Mouse (Mus musculus): ENCODE data around the gene Il2rb. TPM values are rescaled to one million over a fixed set of nuclear protein-coding genes. Genes with fewer than 3 reads are reported as not detected.

Gene Il2rb
- polyA plus RNA-seq, 1 experiment from 2014 or later = 0.06 TPM

DNA sequence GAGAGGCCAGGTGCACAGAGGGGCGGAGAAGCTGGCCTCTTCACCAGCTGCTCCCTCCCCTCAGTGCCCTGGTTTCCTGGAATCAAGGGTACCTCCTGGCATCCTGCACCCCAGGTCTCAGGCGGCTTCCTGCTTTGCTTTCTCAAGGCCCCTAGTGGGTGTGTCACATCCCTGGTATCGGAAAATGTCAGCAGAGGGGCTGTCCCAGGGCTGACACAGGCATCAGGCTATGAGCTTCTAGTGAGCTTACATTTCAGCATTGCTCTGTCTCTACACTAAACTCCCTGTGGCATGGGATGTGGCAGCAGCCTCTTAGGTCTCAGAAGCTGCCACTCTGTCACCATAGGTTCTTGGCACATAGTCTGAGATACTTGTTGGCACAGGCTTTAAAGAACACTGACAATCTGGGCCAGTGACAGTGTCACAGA, 19.5 kb downstream of the Il2rb start:
- ATAC-seq (ENCODE audit: low read depth) = no peak
- Histone ChIP-seq H3K9me3 (no peaks in the 10 kb centered on the region), H3K27me3 (no peaks in the 10 kb centered on the region), H3K4me2 (no peak overlapping the region), H3K27ac (replicated peaks) (no peak overlapping the region), H3K9ac (no peak overlapping the region), H3K36me3 (no peaks in the 10 kb centered on the region), H3K4me1 (replicated peaks) (no peaks in the 10 kb centered on the region), H3K4me3 (no peak overlapping the region)
- 68% methylated on average over 3 of the region's 3 CpGs for WGBS

DNA sequence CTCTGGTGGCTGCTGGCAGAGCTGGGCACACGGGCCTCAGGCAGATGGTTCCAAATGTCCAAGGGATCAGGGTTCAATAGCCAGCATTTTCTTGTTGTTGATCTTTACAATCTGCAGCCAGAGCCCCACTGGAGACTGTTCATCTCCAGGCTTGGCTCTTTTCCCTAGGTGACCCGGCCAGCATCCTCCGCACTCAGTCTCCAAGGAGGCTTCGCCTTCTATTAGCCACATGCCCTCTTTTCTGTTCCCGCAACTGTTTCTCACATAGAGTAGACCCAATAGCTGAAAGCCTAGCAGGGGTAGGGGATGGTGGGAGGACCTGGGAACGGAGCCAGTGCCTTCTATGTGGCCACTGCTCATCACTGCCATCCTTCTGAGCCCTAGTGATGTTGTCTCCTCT, 21.6 kb downstream of the Il2rb start:
- H3K27ac ChIP-seq (replicated peaks) = no peak overlapping the region
- 78% methylated on average over 6 of the region's 6 CpGs for WGBS
- no peak for ATAC-seq (ENCODE audit: low read depth)

DNA sequence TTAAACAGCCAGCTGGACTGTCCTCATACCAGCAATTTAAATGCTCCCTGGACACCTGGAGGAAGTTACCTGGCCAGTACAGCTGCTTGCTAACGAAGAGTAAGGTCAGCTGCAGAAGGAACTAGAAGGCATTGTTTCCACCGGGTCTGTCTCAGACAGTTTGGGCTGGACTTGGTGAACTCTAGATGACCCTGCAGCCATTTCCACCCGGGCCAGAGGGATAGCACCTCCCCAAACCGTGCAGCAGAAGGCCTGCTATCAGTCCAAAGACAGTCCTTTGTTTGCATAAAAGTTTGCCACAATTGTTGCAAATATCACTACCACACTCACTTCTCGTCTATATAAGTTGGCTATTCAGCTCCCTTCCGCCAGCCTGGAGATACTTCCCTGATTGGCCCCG, 23.2 kb downstream of the Il2rb start:
- H3K4me1 ChIP-seq (replicated peaks) = no peaks in the 10 kb centered on the region
- H3K4me3 ChIP-seq = no peak overlapping the region
- no peak overlapping the region for H3K4me2 ChIP-seq
- no peaks in the 10 kb centered on the region for H3K36me3 ChIP-seq
- 40% methylated on average over 7 of the region's 7 CpGs for WGBS
- H3K9ac ChIP-seq = no peak overlapping the region
- no peaks in the 10 kb centered on the region for H3K27me3 ChIP-seq
- ATAC-seq (ENCODE audit: low read depth) = no peak
- no peaks in the 10 kb centered on the region for H3K9me3 ChIP-seq
- no peak overlapping the region for H3K27ac ChIP-seq (replicated peaks)

More for the DNA sequence above, 21.6 kb downstream of the Il2rb start:
- H3K4me3 ChIP-seq = no peak overlapping the region
- no peaks in the 10 kb centered on the region for H3K9me3 ChIP-seq
- no peaks in the 10 kb centered on the region for H3K36me3 ChIP-seq
- H3K9ac ChIP-seq = no peak overlapping the region
- no peaks in the 10 kb centered on the region for H3K27me3 ChIP-seq
- H3K4me1 ChIP-seq (replicated peaks) = no peaks in the 10 kb centered on the region
- no peak overlapping the region for H3K4me2 ChIP-seq

DNA sequence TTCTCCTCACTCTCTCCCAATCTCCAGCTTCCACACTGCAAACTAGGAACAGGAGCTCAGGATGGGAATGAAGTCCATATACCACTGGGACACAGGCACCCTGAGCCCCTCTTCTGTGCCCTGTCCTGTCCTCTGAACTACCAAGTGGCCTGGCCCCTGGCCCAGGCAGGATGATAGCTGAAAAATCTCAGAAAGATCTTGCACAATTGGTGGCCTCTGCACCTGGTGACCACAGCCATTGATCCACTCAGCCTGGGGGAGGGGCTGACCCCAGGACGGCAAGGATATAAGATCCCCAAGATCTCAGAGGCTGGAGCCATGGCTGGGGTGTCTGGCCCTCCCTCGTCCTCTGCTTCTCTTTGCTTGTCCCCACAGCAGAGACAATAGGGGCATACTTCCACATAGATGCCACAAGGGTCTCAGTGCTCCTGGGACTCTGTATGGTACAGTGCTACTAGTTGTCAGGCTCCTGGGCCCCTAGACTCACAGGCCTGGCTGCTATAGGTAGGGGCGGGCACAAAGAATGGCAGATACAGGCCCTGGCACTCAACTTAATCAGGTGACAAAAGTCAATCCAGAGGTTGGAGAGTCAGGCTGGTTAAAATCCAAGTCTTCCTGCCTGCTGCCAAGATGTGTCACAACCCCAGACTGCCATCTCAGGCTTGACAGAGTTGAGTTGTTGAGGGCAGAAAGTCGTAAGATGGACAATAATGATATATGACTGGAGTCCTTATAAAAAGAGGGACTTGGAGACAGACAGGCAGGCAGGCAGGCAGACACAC, 24.4 kb downstream of the Il2rb start:
- Histone ChIP-seq H3K9ac (no peak overlapping the region), H3K4me3 (no peak overlapping the region), H3K4me1 (replicated peaks) (no peaks in the 10 kb centered on the region), H3K27ac (replicated peaks) (no peak overlapping the region), H3K36me3 (no peaks in the 10 kb centered on the region), H3K4me2 (no peak overlapping the region), H3K27me3 (no peaks in the 10 kb centered on the region), H3K9me3 (no peaks in the 10 kb centered on the region)
- ATAC-seq (ENCODE audit: low read depth) = no peak
- WGBS = 73% methylated on average over 4 of the region's 4 CpGs

DNA sequence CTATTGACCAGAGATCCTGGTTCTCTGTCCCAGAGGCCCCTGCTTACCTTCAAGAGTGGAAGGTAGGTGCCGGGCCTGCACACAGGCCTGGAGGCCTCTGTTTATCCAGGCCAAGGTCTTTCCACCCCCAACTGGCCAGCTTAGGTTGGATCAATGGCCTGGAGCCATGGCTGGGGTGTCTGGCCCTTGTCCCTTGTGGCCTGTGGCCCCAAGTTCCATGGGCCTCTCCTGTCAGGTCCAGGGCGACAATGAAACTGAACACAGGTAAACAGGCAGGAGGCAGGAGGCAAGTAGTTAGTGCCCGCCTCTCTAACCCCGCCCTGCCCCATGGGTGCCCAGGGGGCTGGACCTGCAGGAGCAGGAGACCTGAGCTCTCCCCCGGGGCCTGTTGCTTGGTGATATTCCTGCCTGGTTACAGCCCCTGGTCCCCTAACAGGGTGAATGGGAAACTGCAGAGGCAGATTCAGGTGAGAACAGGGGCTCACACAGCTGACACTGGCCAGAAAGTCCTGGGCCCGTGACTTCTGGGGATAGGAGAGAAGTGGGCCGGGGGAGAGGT, 26.6 kb downstream of the Il2rb start, which contains the start of gene Tmprss6:
Tmprss6 (minus strand) TSS at position 256 of the 559 bp plus-strand sequence.
- no peak within 1 kb of the TSS for H3K4me2 ChIP-seq
- no peak within 1 kb of the TSS for H3K4me3 ChIP-seq
- H3K27ac ChIP-seq (replicated peaks) = no peak within 1 kb of the TSS
- WGBS = 87% methylated on average over 7 of the region's 7 CpGs
- no peaks in the 10 kb centered on the region for H3K27me3 ChIP-seq
- ATAC-seq (ENCODE audit: low read depth) = no peak
- H3K36me3 ChIP-seq = no peaks in the 10 kb centered on the region
- no peak within 1 kb of the TSS for H3K9ac ChIP-seq
- no peaks in the 10 kb centered on the region for H3K4me1 ChIP-seq (replicated peaks)
- H3K9me3 ChIP-seq = no peaks in the 10 kb centered on the region

DNA sequence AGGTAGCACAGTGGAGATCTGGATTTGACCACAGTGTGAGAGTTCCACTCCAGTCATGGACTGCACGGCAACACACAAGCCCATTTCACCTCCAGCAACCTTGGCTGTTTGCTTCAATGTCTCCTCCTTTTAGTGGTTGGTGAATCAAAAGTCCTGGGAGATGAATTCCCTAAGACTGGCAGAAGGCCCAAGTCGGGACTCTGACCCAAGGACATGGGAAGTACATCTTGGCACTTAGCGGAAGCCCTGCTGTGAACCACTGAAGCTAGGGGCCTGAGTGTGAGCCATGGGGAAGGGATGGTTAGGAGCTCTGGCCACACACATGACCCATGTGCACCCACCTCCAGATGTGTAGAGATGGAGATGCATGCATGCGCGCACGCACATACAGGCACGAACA, 27.5 kb downstream of the Il2rb start:
- 95% methylated on average over 7 of the region's 7 CpGs for WGBS
- no peak overlapping the region for H3K4me2 ChIP-seq
- H3K36me3 ChIP-seq = no peaks in the 10 kb centered on the region
- no peak overlapping the region for H3K27ac ChIP-seq (replicated peaks)
- H3K9me3 ChIP-seq = no peaks in the 10 kb centered on the region
- H3K9ac ChIP-seq = no peak overlapping the region
- H3K27me3 ChIP-seq = no peaks in the 10 kb centered on the region
- H3K4me3 ChIP-seq = no peak overlapping the region
- H3K4me1 ChIP-seq (replicated peaks) = no peaks in the 10 kb centered on the region
- no peak for ATAC-seq (ENCODE audit: low read depth)

DNA sequence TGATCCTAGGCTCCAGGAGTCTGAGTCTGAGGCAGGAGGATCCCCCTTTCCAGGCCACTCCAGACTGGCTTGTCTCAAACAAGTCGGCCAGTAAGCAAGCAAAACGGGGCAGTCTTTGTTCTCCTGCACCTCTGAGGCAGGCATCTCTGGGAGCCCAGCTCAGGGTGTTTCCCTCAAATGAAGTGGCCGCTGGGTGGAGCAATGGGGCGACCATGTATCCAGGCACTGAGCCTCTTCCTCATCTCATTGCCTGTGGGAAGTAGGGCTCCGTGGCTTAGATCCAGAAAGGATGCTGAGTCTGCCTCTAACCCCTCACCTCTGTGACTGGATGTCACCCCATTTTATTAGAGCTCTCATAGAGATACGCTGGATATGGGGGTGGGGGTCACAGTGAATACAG, 28.3 kb downstream of the Il2rb start:
- WGBS = 33% methylated on average over 6 of the region's 6 CpGs
- Histone ChIP-seq H3K4me3 (no peak overlapping the region), H3K4me2 (no peak overlapping the region), H3K9ac (no peak overlapping the region), H3K27ac (replicated peaks) (no peak overlapping the region), H3K36me3 (no peaks in the 10 kb centered on the region), H3K27me3 (no peaks in the 10 kb centered on the region), H3K4me1 (replicated peaks) (no peaks in the 10 kb centered on the region), H3K9me3 (no peaks in the 10 kb centered on the region)
- ATAC-seq (ENCODE audit: low read depth) = no peak

DNA sequence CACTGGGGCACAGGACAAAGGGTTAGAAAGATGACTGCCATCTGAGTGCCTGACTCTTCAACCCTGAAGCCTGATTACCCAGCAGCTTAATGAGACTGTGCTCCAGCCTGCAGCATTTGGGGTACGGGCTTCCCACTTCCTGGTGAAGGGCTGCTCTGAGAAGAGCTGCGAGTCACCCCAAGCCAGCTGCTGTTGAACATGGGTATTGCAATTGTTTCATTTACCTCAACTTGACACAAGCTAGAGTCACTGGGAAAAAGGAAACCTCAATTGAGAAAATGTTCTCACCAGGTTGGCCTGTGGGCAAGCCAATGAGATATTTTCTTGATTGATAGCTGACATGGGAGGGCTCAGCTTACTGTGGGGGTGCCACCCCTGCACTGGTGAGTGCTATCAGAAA, 32.1 kb downstream of the Il2rb start:
- no peak for ATAC-seq (ENCODE audit: low read depth)
- WGBS = 70% methylated on average over 2 of the region's 2 CpGs
- no peaks in the 10 kb centered on the region for H3K27me3 ChIP-seq
- H3K9ac ChIP-seq = no peak overlapping the region
- no peaks in the 10 kb centered on the region for H3K9me3 ChIP-seq
- H3K4me1 ChIP-seq (replicated peaks) = no peaks in the 10 kb centered on the region
- no peak overlapping the region for H3K27ac ChIP-seq (replicated peaks)
- no peak overlapping the region for H3K4me3 ChIP-seq
- H3K4me2 ChIP-seq = no peak overlapping the region
- no peaks in the 10 kb centered on the region for H3K36me3 ChIP-seq

DNA sequence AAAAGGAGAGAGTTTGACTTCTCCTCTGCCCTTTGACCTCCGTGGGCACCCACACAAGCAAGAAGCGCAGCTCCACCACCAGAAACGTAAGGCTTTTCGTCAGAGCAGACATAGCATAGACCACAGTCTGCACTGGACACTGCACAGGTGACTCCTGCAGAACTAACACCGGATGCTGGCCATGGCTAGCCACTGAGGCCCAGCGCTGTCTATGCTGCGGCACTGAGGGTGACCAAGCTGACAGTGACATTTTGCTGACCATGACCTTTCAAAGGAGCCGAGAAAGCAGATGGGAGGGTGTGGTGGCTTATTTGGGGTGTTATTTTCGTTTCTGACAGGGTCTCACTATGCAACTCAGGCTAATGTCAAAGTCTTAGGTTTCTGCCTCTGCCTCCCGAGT, 37.9 kb downstream of the Il2rb start:
- ATAC-seq (ENCODE audit: low read depth) = no peak
- 82% methylated on average over 10 of the region's 10 CpGs for WGBS
- Histone ChIP-seq H3K27me3 (no peaks in the 10 kb centered on the region), H3K4me2 (no peak overlapping the region), H3K36me3 (no peaks in the 10 kb centered on the region), H3K9me3 (no peaks in the 10 kb centered on the region), H3K4me3 (no peak overlapping the region), H3K27ac (replicated peaks) (no peak overlapping the region), H3K4me1 (replicated peaks) (no peaks in the 10 kb centered on the region; the same call in 1 of the 2 replicates), H3K9ac (no peak overlapping the region)

DNA sequence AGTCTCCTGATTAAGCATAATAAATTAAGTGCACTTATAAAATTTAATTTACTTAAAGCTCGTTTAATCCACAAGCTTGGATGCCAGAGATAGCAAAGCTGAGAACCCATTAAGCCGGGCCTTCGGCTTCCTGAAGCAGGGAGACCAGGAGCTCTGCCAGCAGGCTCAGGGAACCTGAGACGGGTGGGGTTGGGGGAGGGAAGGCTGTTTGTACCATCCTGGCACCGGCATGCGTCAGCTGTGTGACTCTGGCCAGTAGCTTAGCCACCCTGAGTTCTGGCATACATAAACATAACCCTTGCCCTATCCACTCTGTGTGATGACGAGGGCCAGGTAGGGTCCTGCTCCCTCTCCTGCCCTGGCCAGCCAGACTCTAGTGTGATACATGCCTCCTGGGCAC, 39.0 kb downstream of the Il2rb start:
- H3K9ac ChIP-seq = no peak overlapping the region
- 48% methylated on average over 7 of the region's 7 CpGs for WGBS
- ATAC-seq (ENCODE audit: low read depth) = no peak
- H3K27ac ChIP-seq (replicated peaks) = no peak overlapping the region
- no peaks in the 10 kb centered on the region for H3K9me3 ChIP-seq
- H3K4me3 ChIP-seq = no peak overlapping the region
- no peaks in the 10 kb centered on the region; the same call in 1 of the 2 replicates for H3K4me1 ChIP-seq (replicated peaks)
- no peak overlapping the region for H3K4me2 ChIP-seq
- H3K27me3 ChIP-seq = no peaks in the 10 kb centered on the region
- H3K36me3 ChIP-seq = no peaks in the 10 kb centered on the region

DNA sequence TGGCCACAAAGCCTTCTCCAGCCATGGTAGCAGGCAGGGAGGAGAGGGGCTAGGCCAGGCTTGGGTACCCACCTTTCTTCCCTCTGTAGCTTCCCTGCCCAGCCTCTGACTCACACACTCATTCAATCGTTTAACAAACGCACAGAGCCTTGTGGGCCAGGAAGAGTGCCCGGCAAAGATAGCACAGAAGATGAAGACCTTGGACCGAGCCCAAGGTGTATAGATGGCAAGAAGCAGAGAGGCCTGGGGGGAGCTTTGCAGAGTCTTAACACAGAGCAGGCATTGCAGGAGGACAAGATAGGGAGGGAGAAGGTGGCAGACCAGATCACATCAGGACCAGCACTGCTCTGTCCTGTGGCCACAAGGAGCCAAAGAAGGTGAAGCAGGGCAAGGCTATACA, 39.9 kb downstream of the Il2rb start:
- Histone ChIP-seq H3K9me3 (no peaks in the 10 kb centered on the region), H3K4me3 (no peak overlapping the region), H3K9ac (no peak overlapping the region), H3K4me1 (replicated peaks) (peaks cover 6% of the 10 kb centered on the region; the same call in 1 of the 2 replicates), H3K4me2 (no peak overlapping the region), H3K27ac (replicated peaks) (no peak overlapping the region), H3K27me3 (no peaks in the 10 kb centered on the region), H3K36me3 (no peaks in the 10 kb centered on the region)
- ATAC-seq (ENCODE audit: low read depth) = no peak
- 86% methylated on average over 4 of the region's 4 CpGs for WGBS

DNA sequence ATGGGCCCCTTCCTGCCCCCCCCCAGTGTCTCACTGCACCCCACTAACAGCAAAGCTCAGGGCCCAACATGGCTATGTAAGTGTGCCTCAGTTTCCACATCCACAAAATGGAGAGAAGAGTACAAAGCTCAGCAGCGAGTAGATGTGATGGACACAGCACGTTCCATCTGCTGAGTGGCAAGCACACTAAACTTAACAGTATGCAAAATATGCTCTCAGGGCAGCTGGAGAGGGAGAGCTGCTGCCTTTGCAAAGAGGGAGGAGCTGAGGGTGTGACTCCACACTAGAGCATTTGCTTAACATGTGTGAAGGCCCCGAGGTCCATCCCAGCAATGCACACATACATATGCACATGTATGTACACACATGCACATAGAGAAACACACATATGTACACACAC, 42.1 kb downstream of the Il2rb start:
- Histone ChIP-seq H3K27me3 (no peaks in the 10 kb centered on the region), H3K27ac (replicated peaks) (no peak overlapping the region), H3K4me2 (no peak overlapping the region), H3K9ac (no peak overlapping the region), H3K36me3 (no peaks in the 10 kb centered on the region), H3K9me3 (no peaks in the 10 kb centered on the region), H3K4me3 (no peak overlapping the region), H3K4me1 (replicated peaks) (peaks cover 24% of the 10 kb centered on the region)
- no peak for ATAC-seq (ENCODE audit: low read depth)
- 82% methylated on average over 3 of the region's 3 CpGs for WGBS

DNA sequence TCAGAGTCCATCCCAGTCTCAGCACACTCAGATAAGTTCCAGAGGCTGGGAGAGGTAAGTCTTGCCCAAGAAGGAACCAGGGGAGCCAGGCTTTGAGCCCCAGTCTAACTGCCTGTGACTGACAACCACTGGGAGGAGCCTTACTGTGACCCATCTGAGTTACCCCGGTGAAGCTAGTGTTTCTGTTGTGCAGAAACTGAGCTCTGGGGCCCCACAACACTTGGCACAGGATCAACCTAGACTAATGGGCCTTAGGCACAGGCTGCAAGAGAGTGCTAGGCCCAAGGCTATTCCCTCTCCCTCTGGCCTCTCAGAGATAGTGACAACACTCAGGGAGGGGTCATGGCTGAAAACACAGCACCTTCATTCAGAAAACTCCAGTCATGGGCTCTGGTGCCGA, 43.9 kb downstream of the Il2rb start:
- no peaks in the 10 kb centered on the region for H3K36me3 ChIP-seq
- H3K4me1 ChIP-seq (replicated peaks) = peaks cover 26% of the 10 kb centered on the region
- no peak overlapping the region for H3K27ac ChIP-seq (replicated peaks)
- ATAC-seq (ENCODE audit: low read depth) = no peak
- H3K4me3 ChIP-seq = no peak overlapping the region
- H3K4me2 ChIP-seq = no peak overlapping the region
- 77% methylated on average over 2 of the region's 2 CpGs for WGBS
- no peak overlapping the region for H3K9ac ChIP-seq
- H3K27me3 ChIP-seq = no peaks in the 10 kb centered on the region
- H3K9me3 ChIP-seq = no peaks in the 10 kb centered on the region
